Mouse (Mus musculus) E14TG2a.4 (cell line): ENCODE data around the gene Emp2.

Experiments
- CTCF ChIP-seq: conservative IDR thresholded peaks from 2 replicates; pipeline ENCODE4 v1.5.1; 2014; ENCODE audit warnings: low read length
- POU5F1 ChIP-seq: IDR thresholded peaks from 2 replicates; pipeline ENCODE4 v1.6.1; 2014; ENCODE audit warnings: low read length, borderline replicate concordance

DNA sequence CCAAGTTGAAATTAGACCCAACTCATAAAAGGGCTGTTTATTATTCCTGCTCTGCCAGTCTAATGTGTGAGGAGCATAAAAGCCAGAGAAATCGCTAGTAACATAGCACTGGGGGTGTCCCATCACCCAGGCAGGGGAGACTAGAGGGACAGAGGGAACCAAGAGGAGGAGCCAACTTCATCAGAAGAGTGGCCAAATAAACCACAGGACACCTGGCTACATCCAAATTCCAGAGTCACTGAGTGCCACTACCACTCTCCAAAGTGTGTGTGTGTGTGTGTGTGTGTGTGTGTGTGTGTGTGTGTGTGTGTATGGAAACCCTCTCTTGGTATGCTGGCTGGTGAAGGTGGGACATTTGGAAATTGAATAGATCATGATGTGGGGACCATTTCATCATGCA lies 49.3 kb upstream of the Emp2 start:
- no peak for TF ChIP-seq CTCF
- TF ChIP-seq POU5F1 = no peak
